Mouse (Mus musculus) forebrain, embryonic 16.5 days (tissue): ENCODE measurements at regions not wholly inside any gene's neighbourhood (a gene's known extent, or its start where the extent isn't known, plus 50 kb on each side); places are given as distances from the start of the nearest gene placed in this dataset.
A peak's percentile ranks its signal among the peaks of the same experiment; 100 is the strongest.

ENCODE experiments used
- ATAC-seq: fragments of 200-750 bp; cut with Nextera tagmentation; 2 replicates; pipeline ENCODE4 v1.8.0; 2017; ENCODE audit warnings: mild to moderate bottlenecking, moderate library complexity
- H3K27ac ChIP-seq: fragments of 300-500 bp; sonication (generic); 2 replicates; pipeline ENCODE4 v1.5.1; 2014; ENCODE audit warnings: low read length, control low read depth
- H3K27me3 ChIP-seq: fragments of 300-500 bp; sonication (generic); replicated peaks from 2 replicates; pipeline ENCODE4 v1.6.1; 2014; ENCODE audit warnings: low read length; ENCODE audit not compliant: control insufficient read depth, insufficient read depth
- H3K36me3 ChIP-seq: fragments of 300-500 bp; sonication (generic); 2 replicates; pipeline ENCODE4 v1.6.1; 2014; ENCODE audit not compliant: control insufficient read depth, insufficient read depth
- H3K4me1 ChIP-seq: fragments of 300-500 bp; sonication (generic); replicated peaks from 2 replicates; pipeline ENCODE4 v1.6.1; 2014; ENCODE audit warnings: low read length; ENCODE audit not compliant: control insufficient read depth, insufficient read depth
- H3K4me2 ChIP-seq: fragments of 300-500 bp; sonication (generic); 2 replicates; pipeline ENCODE4 v1.6.1; 2014; ENCODE audit warnings: mild to moderate bottlenecking, low read length, control low read depth
- H3K4me3 ChIP-seq: fragments of 300-500 bp; sonication (generic); replicated peaks from 2 replicates; pipeline ENCODE4 v1.5.1; 2014; ENCODE audit warnings: mild to moderate bottlenecking, low read length, control low read depth
- H3K9ac ChIP-seq: fragments of 300-500 bp; sonication (generic); replicated peaks from 2 replicates; pipeline ENCODE4 v1.6.1; 2014; ENCODE audit warnings: low read depth, low read length, control low read depth
- H3K9me3 ChIP-seq: fragments of 300-500 bp; sonication (generic); 2 replicates; pipeline ENCODE4 v1.6.1; 2016; ENCODE audit warnings: low read length; ENCODE audit not compliant: control insufficient read depth
- WGBS: fragments of 180-500 bp; shearing (Covaris S2); extraction: QIAGEN DNeasy Blood & Tissue Kit; methylation state at CpG from one replicate; pipeline ENCODE4 v1.1.7; 2014; 5-methylcytosine and 5-hydroxymethylcytosine counted together

DNA sequence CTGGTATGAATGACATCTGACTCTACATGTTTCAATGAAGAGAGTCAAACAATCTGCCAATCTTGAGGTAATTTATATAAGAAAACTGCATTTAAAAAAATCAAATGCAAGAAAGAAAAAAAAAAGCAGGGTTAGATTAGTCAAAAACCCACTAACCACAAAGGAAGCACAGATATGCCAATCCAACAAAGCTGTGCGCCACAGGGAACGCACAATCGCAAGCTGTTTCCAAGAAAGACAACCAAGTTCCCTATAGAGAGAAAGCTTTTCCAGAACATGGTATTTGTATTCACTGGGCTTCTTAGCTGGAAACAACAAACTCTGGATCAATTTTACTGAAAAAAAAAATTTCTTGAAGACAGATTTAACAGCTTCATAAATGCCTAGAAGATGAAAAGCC lies 267.0 kb downstream of the Pik3r1 start:
- WGBS, result 85% methylated on average over 3 of the region's 3 CpGs
- no peak for ATAC-seq
- H3K36me3 ChIP-seq, result no peaks in the 10 kb centered on the region
- H3K27me3 ChIP-seq, result no peaks in the 10 kb centered on the region
- H3K9me3 ChIP-seq, result no peaks in the 10 kb centered on the region
- no peaks in the 10 kb centered on the region; the same call in 1 of the 2 replicates for H3K4me1 ChIP-seq
- H3K4me2 ChIP-seq, result no peak overlapping the region
- no peak overlapping the region for H3K9ac ChIP-seq
- no peak overlapping the region for H3K27ac ChIP-seq
- H3K4me3 ChIP-seq, result no peak overlapping the region

GRCm38 (mm10) chr13:101491835-101492234 lies 276.2 kb downstream of the Pik3r1 start:
- no peaks in the 10 kb centered on the region for H3K9me3 ChIP-seq
- no peaks in the 10 kb centered on the region for H3K36me3 ChIP-seq
- H3K4me1 ChIP-seq, result peaks cover 9% of the 10 kb centered on the region
- H3K4me2 ChIP-seq, result no peak overlapping the region
- no peak for ATAC-seq
- H3K9ac ChIP-seq, result no peak overlapping the region
- no peak overlapping the region for H3K4me3 ChIP-seq
- WGBS, result 34% methylated on average over 3 of the region's 3 CpGs
- no peak overlapping the region for H3K27ac ChIP-seq
- H3K27me3 ChIP-seq, result no peaks in the 10 kb centered on the region

DNA sequence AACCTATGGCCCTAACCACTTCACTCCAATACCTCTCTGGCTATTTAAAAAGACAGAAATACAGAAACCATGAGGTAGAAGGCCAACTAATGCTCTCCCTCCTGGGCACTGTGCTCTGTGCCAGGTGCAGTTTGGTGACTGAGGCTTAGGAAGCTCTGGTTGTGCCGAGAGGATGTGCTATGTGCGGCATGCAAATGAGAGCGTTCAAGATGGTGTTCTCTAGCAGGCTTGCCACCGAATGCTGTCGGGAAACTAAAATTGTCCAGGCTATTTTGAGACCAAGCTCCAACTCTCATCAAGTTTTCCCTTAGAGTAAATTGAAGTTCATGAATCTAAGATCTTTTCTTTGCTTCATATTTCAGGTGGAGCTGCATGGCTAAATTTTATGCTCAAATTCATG lies 277.1 kb downstream of the Pik3r1 start:
- no peaks in the 10 kb centered on the region for H3K9me3 ChIP-seq
- peaks cover 9% of the 10 kb centered on the region for H3K4me1 ChIP-seq
- no peak overlapping the region for H3K9ac ChIP-seq
- 66% methylated on average over 5 of the region's 5 CpGs for WGBS
- no peaks in the 10 kb centered on the region for H3K27me3 ChIP-seq
- H3K4me2 ChIP-seq, result no peak overlapping the region
- H3K4me3 ChIP-seq, result no peak overlapping the region
- ATAC-seq, result no peak
- no peak overlapping the region for H3K27ac ChIP-seq
- no peaks in the 10 kb centered on the region for H3K36me3 ChIP-seq

DNA sequence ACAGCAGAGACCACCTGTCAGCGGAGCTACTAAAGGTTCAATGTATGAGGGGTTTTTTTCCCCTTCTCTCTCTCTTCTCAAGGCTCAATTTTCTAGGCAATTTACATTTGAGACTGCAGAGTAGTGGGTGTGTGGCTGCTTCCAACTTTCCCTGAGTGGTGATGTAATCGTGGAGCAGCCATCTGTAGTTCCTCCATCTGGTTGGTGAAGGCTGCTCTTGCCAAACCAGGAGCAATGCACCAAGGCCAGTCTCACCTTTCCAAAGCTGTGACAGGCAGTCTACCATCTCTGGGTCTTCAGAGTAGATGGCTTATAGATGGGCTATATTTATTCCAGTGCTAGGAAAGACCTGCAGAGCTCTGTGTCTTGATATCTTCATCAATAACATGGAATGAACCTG lies 280.4 kb downstream of the Pik3r1 start:
- peak; percentile 85 for ATAC-seq
- H3K4me2 ChIP-seq, result no peak overlapping the region
- WGBS, result 77% methylated on average over 2 of the region's 2 CpGs
- no peak overlapping the region for H3K9ac ChIP-seq
- no peaks in the 10 kb centered on the region for H3K9me3 ChIP-seq
- H3K4me3 ChIP-seq, result no peak overlapping the region
- no peaks in the 10 kb centered on the region for H3K36me3 ChIP-seq
- H3K27me3 ChIP-seq, result no peaks in the 10 kb centered on the region
- peaks cover 9% of the 10 kb centered on the region for H3K4me1 ChIP-seq
- H3K27ac ChIP-seq, result peak overlapping the region; percentile 19; the same call in 1 of the 2 replicates

DNA sequence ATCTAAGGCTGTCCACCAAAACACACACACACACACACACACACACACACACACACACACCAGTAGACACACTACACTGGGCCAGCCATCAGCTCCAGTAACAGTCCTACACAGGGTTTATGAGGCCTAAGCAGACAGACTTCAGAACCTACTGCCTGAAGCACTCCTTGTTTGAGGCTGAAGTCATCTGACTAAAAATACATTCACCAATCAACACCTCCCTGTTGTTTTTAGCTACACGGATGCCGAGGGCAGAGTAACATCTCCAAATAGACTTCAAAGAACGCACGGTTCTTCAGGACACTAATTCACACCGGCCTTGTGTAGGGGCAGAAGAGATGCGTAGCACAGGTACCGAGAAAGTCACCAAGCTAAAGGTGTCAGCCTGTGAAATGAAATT lies 282.2 kb downstream of the Pik3r1 start:
- no peak for ATAC-seq
- Histone ChIP-seq H3K9ac (no peak overlapping the region), H3K9me3 (no peaks in the 10 kb centered on the region), H3K27ac (no peak overlapping the region), H3K27me3 (no peaks in the 10 kb centered on the region), H3K4me3 (no peak overlapping the region), H3K4me2 (no peak overlapping the region), H3K4me1 (peaks cover 7% of the 10 kb centered on the region), H3K36me3 (no peaks in the 10 kb centered on the region)
- 97% methylated on average over 7 of the region's 7 CpGs for WGBS

DNA sequence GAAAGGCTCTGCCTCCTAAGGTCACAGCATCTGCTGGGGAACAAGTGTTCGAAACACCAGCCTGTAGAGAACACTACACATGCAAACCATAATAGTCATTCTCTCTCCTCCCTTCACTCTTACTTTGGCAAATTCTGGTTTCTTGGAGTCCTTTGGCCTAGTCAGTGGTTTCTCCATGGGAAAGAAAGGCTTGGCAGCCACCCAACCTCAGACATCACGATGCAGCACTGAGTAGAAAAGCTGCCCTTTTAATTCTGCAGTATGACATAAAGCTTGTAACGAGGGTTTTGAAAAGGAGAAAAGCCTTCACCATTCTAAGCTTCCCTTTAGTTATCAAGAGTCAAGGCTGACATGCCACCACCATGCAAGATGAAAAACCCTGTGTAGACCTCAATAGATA lies 284.2 kb downstream of the Pik3r1 start:
- Histone ChIP-seq H3K4me1 (peaks cover 6% of the 10 kb centered on the region), H3K9ac (no peak overlapping the region), H3K27ac (no peak overlapping the region), H3K36me3 (no peaks in the 10 kb centered on the region), H3K27me3 (no peaks in the 10 kb centered on the region), H3K4me3 (no peak overlapping the region), H3K9me3 (no peaks in the 10 kb centered on the region), H3K4me2 (no peak overlapping the region)
- ATAC-seq, result no peak
- 37% methylated on average over 3 of the region's 3 CpGs for WGBS

GRCm38 (mm10) chr13:101481551-101482184 lies 286.3 kb downstream of the Pik3r1 start:
- WGBS, result 59% methylated on average over 6 of the region's 6 CpGs
- Histone ChIP-seq H3K27ac (no peak overlapping the region), H3K36me3 (no peaks in the 10 kb centered on the region), H3K4me2 (no peak overlapping the region), H3K4me1 (peaks cover 6% of the 10 kb centered on the region), H3K27me3 (no peaks in the 10 kb centered on the region), H3K9ac (no peak overlapping the region), H3K9me3 (no peaks in the 10 kb centered on the region; the same call in 1 of the 2 replicates), H3K4me3 (no peak overlapping the region)
- peak; percentile 62; the same call in 1 of the 2 replicates for ATAC-seq

DNA sequence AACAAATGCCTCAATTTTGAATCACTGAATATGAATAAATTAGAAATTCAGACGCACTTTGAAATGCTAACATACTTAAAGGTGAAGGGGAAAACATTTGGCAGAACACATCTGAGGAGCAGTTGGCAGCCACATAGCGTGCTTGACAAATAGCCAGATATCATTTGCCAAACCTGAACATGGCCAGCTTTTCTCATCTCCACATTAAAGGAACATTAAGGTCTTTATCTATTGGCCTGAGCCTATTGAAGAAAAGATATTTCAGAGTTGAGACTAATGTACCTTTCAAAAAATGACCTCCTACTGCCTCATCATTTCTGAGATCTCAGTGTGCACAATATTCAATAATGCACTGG lies 288.7 kb downstream of the Pik3r1 start:
- Histone ChIP-seq H3K4me1 (peaks cover 6% of the 10 kb centered on the region), H3K9me3 (no peaks in the 10 kb centered on the region; the same call in 1 of the 2 replicates), H3K27ac (no peak overlapping the region), H3K36me3 (no peaks in the 10 kb centered on the region), H3K4me3 (no peak overlapping the region), H3K27me3 (no peaks in the 10 kb centered on the region), H3K9ac (no peak overlapping the region), H3K4me2 (no peak overlapping the region)
- 50% methylated on average over 2 of the region's 2 CpGs for WGBS
- no peak for ATAC-seq

DNA sequence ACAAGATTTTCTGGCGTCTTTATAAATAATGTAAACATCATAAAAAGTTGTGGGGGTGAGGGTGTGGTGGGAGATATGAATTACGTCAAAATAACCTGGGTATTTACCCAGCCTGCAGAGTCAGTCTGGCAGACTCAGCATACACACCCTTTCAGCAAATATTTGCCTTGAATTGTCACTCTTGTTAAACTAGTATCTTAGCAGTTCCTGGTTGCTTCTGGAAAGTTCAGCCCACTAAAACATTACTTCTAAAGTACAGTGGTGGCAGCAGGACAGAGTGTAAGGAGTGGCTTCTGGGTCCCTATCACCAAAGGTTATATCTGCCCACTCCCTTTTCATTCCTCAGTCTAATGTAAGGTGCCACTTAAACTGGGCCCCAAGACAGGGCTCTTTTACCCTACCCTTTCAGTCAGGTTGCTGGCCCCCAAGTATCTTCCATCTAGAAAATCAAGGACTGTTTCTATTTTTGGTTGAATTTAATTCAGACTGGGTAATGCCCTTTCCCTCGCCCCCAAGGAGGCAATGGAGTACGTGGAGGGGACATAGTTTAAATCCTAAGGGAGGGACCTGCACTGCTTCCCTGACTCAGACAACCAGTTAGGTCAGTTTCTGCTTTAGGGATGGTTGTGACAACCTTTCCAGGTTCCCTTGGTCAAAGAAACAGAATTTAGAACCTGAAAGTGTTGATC lies 289.3 kb downstream of the Pik3r1 start:
- Histone ChIP-seq H3K9ac (no peak overlapping the region), H3K4me2 (no peak overlapping the region), H3K4me3 (no peak overlapping the region), H3K36me3 (no peaks in the 10 kb centered on the region), H3K27me3 (no peaks in the 10 kb centered on the region), H3K4me1 (peaks cover 6% of the 10 kb centered on the region), H3K27ac (no peak overlapping the region), H3K9me3 (no peaks in the 10 kb centered on the region; the same call in 1 of the 2 replicates)
- WGBS, result 78% methylated on average over 4 of the region's 4 CpGs
- no peak for ATAC-seq
